Mouse (Mus musculus) limb, embryonic 14.5 days (tissue): ENCODE measurements around the gene Cul4a. TPM values are rescaled to one million over a fixed set of nuclear protein-coding genes. Genes with fewer than 3 reads are reported as not detected.

Experiments used
- ATAC-seq: fragments of 200-750 bp; cut with Nextera tagmentation; 2 replicates; pipeline ENCODE4 v1.8.0; 2017; ENCODE audit warnings: low read depth, moderate number of reproducible peaks, moderate TSS enrichment; ENCODE audit not compliant: low FRiP score
- DNase-seq: peaks from one replicate; pipeline ENCODE4 v3.0.0-alpha.2; 2015; ENCODE audit warnings: low spot score
- H3K27ac ChIP-seq: fragments of 300-500 bp; sonication (generic); replicated peaks from 2 replicates; pipeline ENCODE4 v1.5.1; 2014; ENCODE audit warnings: low read depth, mild to moderate bottlenecking, low read length, moderate library complexity, mixed read lengths
- H3K27me3 ChIP-seq: fragments of 300-500 bp; sonication (generic); 2 replicates; pipeline ENCODE4 v1.6.1; 2014; ENCODE audit warnings: low read length, mixed read lengths; ENCODE audit not compliant: control insufficient read depth, insufficient read depth
- H3K36me3 ChIP-seq: fragments of 300-500 bp; sonication (generic); 2 replicates; pipeline ENCODE4 v1.6.1; 2014; ENCODE audit warnings: mild to moderate bottlenecking, low read length, moderate library complexity, mixed read lengths; ENCODE audit not compliant: control insufficient read depth, insufficient read depth
- H3K4me1 ChIP-seq: fragments of 300-500 bp; sonication (generic); 2 replicates; pipeline ENCODE4 v1.6.1; 2014; ENCODE audit warnings: antibody characterized with exemption, low read length, mixed read lengths; ENCODE audit not compliant: control insufficient read depth, insufficient read depth
- H3K4me2 ChIP-seq: fragments of 300-500 bp; sonication (generic); replicated peaks from 2 replicates; pipeline ENCODE4 v1.6.1; 2014; ENCODE audit warnings: low read depth, mild to moderate bottlenecking, low read length, moderate library complexity; ENCODE audit not compliant: severe bottlenecking
- H3K4me3 ChIP-seq: fragments of 300-500 bp; sonication (generic); replicated peaks from 2 replicates; pipeline ENCODE4 v1.5.1; 2014; ENCODE audit warnings: low read length
- H3K9ac ChIP-seq: fragments of 300-500 bp; sonication (generic); 2 replicates; pipeline ENCODE4 v1.6.1; 2014; ENCODE audit warnings: mild to moderate bottlenecking, low read depth, low read length, moderate library complexity; ENCODE audit not compliant: severe bottlenecking
- H3K9me3 ChIP-seq: fragments of 300-500 bp; sonication (generic); 2 replicates; pipeline ENCODE4 v1.6.1; 2016; ENCODE audit warnings: low read length; ENCODE audit not compliant: control insufficient read depth
- POLR2A ChIP-seq: fragments of 200-500 bp; IDR thresholded peaks from 2 replicates; pipeline ENCODE4 v1.8.0; 2012; ENCODE audit warnings: inconsistent platforms, mild to moderate bottlenecking, moderate library complexity, borderline replicate concordance; ENCODE audit not compliant: insufficient read depth, insufficient read length; ENCODE audit errors: extremely low read depth
- WGBS: fragments of 180-500 bp; shearing (Covaris S2); extraction: QIAGEN DNeasy Blood & Tissue Kit; methylation state at CpG from one replicate; pipeline ENCODE4 v1.1.7; 2014; 5-methylcytosine and 5-hydroxymethylcytosine counted together
- microRNA counts: library from miRNA; unstranded; fragments of <30 nt; microRNA quantifications from one replicate; lab custom pipeline; 2016
- microRNA-seq: library from miRNA; unstranded; fragments of <30 nt; microRNA quantifications from one replicate; pipeline ENCODE4, GENCODE M21; 2016
- polyA plus RNA-seq, 2 experiments: library from polyadenylated mRNA; depleted of rRNA in 1 of 2; stranded (reverse) in 1 of 2; unstranded in 1 of 2; fragments of >200 nt; fragmentation: Nextera tagmentation in 1 of 2; extraction: Ambion mirVana in 1 of 2; gene quantifications; 2 replicates each; pipeline versions ENCODE4 v1.2.1 to v1.2.3; 2012 to 2014

The Cul4a gene
- polyA plus RNA-seq, 2 experiments, result 81.6 to 110 TPM

DNA sequence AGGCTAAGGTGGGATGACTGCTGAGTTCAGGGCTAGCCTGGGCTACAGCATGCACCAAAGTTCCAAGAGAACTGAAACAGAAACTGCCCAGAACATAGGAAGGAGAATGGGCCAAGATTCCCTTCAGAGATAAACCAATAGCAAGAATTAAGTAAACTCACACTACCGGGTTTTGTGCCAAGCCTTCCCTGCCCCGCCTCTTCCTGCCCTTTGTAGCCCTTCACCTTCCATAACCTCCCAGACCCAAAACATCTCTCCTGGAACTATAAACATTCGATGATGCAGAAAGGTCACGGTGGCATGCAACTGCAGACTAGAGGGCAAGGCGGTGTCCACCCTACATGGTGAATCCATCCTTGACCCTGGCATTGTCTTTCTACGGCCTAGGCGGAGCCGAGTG, 84.8 kb downstream of the Cul4a start:
- Histone ChIP-seq H3K4me2 (no peak overlapping the region), H3K27me3 (no peaks in the 10 kb centered on the region), H3K4me3 (no peak overlapping the region), H3K4me1 (no peaks in the 10 kb centered on the region), H3K9me3 (no peaks in the 10 kb centered on the region), H3K27ac (no peak overlapping the region), H3K36me3 (no peaks in the 10 kb centered on the region; the same call in 1 of the 2 replicates), H3K9ac (no peak overlapping the region)
- DNase-seq (no peak), ATAC-seq (no peak)
- no peak for TF ChIP-seq POLR2A
- 88% methylated on average over 8 of the region's 8 CpGs for WGBS

DNA sequence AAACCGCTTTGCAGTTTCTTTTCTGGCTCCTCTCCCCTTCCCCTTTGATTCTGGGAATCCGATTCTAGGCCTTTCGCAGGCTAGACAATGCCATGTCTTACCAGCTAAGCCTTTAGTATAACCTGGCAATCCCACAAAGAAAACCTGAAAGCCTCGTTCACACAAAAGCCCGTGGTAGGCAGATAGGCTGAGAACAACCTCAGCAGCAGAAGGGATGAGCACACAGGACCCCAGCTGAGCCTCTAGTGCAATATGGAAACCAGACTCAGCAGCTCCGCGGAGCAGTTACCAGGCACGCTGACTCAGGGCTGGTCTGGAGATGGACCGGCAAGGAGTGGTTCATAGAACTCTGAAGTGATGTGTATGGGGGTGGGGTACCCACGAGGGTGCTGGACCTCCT, 89.4 kb downstream of the Cul4a start:
- Histone ChIP-seq H3K4me3 (no peak overlapping the region), H3K4me2 (no peak overlapping the region; the same call in 1 of the 2 replicates), H3K9me3 (no peaks in the 10 kb centered on the region), H3K27me3 (no peaks in the 10 kb centered on the region), H3K27ac (peak overlapping the region; percentile 59), H3K9ac (no peak overlapping the region; the same call in 1 of the 2 replicates), H3K4me1 (no peaks in the 10 kb centered on the region), H3K36me3 (no peaks in the 10 kb centered on the region)
- no peak for TF ChIP-seq POLR2A
- WGBS, result 34% methylated on average over 10 of the region's 10 CpGs
- DNase-seq (no peak), ATAC-seq (no peak)

DNA sequence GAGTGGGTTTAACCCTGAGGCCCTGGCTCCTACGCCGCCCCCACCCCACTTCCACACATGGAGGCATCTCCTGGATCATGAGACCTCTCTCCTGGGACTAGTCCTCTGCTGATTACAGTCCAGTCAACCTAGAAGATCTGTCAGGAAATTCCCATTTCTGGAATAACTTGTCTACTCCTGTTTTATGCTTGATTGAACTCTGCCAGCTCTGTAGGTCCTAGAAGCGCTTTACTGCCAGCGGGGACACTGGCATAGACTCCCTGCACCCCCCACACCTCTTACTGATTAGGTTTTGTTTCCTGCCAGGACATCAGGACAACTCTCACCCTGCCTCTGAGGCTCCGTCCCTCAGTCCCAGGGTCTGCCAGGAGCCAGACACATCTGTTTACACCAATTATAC, 92.1 kb downstream of the Cul4a start:
- WGBS, result 82% methylated on average over 5 of the region's 5 CpGs
- Histone ChIP-seq H3K27ac (no peak overlapping the region), H3K27me3 (peaks cover 16% of the 10 kb centered on the region), H3K9me3 (no peaks in the 10 kb centered on the region), H3K4me3 (no peak overlapping the region), H3K9ac (no peak overlapping the region), H3K4me2 (no peak overlapping the region), H3K4me1 (0 out of 2 replicates have a peak, but pooled peaks cover 6% of the 10 kb centered on the region), H3K36me3 (no peaks in the 10 kb centered on the region)
- DNase-seq (no peak), ATAC-seq (no peak)
- no peak for TF ChIP-seq POLR2A

MicroRNA genes within 50 kb of the gene (microRNA counts, 519-probe panel; counts per million panel counts)
- microRNA mmu-miR-1968 (lab: Ali Mortazavi, UCI), result 2,217 counts per million, percentile 36 among the panel's probes with 10 or more counts

Small RNAs within 50 kb of the gene (microRNA-seq; reads per million reads assigned to microRNA genes)
- gene Mir1968 (3.9 reads per million, percentile 10 among the genes with 10 or more reads in this experiment), gene Mir7065 (not detected)

Other genes with a start within 250 kb of the Cul4a start
- gene Mcf2l, start 231.8 kb upstream of the Cul4a start, polyA plus RNA-seq (2012; rRNA removed), result 14.2 and 14.9 TPM in 2 replicates
- 11.5 and 15.1 TPM in 2 replicates for gene Mcf2l, start 231.8 kb upstream of the Cul4a start, polyA plus RNA-seq (2014; fragmentation: Nextera tagmentation; extraction: Ambion mirVana)
- 0.08 and 0.10 TPM in 2 replicates for gene F7, start 79.6 kb upstream of the Cul4a start, polyA plus RNA-seq (2012; rRNA removed)
- gene F7, start 79.6 kb upstream of the Cul4a start, polyA plus RNA-seq (2014; fragmentation: Nextera tagmentation; extraction: Ambion mirVana), result not detected in 2 replicates
- 0.19 and 0.28 TPM in 2 replicates for gene F10, start 68.3 kb upstream of the Cul4a start, polyA plus RNA-seq (2012; rRNA removed)
- gene F10, start 68.3 kb upstream of the Cul4a start, polyA plus RNA-seq (2014; fragmentation: Nextera tagmentation; extraction: Ambion mirVana), result 0.22 and 0.26 TPM in 2 replicates
- gene Proz, start 44.7 kb upstream of the Cul4a start, polyA plus RNA-seq (2012; rRNA removed), result 0.04 and 0.06 TPM in 2 replicates
- gene Proz, start 44.7 kb upstream of the Cul4a start, polyA plus RNA-seq (2014; fragmentation: Nextera tagmentation; extraction: Ambion mirVana), result 0.18 and 0.39 TPM in 2 replicates
- gene Pcid2, start 162 bp upstream of the Cul4a start, polyA plus RNA-seq (2012; rRNA removed), result 35.9 and 40.7 TPM in 2 replicates
- 34.8 and 39.2 TPM in 2 replicates for gene Pcid2, start 162 bp upstream of the Cul4a start, polyA plus RNA-seq (2014; fragmentation: Nextera tagmentation; extraction: Ambion mirVana)
- 300 and 327 TPM in 2 replicates for gene Lamp1, start 53.5 kb downstream of the Cul4a start, polyA plus RNA-seq (2012; rRNA removed)
- gene Lamp1, start 53.5 kb downstream of the Cul4a start, polyA plus RNA-seq (2014; fragmentation: Nextera tagmentation; extraction: Ambion mirVana), result 335 and 337 TPM in 2 replicates
- gene Grtp1, start 95.0 kb downstream of the Cul4a start, polyA plus RNA-seq (2012; rRNA removed), result 9.5 and 11.3 TPM in 2 replicates
- gene Grtp1, start 95.0 kb downstream of the Cul4a start, polyA plus RNA-seq (2014; fragmentation: Nextera tagmentation; extraction: Ambion mirVana), result 15.7 and 16.0 TPM in 2 replicates
- gene Adprhl1, start 148.5 kb downstream of the Cul4a start, polyA plus RNA-seq (2012; rRNA removed), result 3.2 and 4.1 TPM in 2 replicates
- gene Adprhl1, start 148.5 kb downstream of the Cul4a start, polyA plus RNA-seq (2014; fragmentation: Nextera tagmentation; extraction: Ambion mirVana), result 4.3 and 5.0 TPM in 2 replicates
- 32.5 and 35.6 TPM in 2 replicates for gene Dcun1d2, start 182.5 kb downstream of the Cul4a start, polyA plus RNA-seq (2012; rRNA removed)
- 30.5 and 32.6 TPM in 2 replicates for gene Dcun1d2, start 182.5 kb downstream of the Cul4a start, polyA plus RNA-seq (2014; fragmentation: Nextera tagmentation; extraction: Ambion mirVana)
- gene Tmco3, start 182.6 kb downstream of the Cul4a start, polyA plus RNA-seq (2012; rRNA removed), result 39.4 and 43.6 TPM in 2 replicates
- gene Tmco3, start 182.6 kb downstream of the Cul4a start, polyA plus RNA-seq (2014; fragmentation: Nextera tagmentation; extraction: Ambion mirVana), result 47.0 and 50.6 TPM in 2 replicates
- gene Tfdp1, start 233.1 kb downstream of the Cul4a start, polyA plus RNA-seq (2012; rRNA removed), result 225 and 230 TPM in 2 replicates
- gene Tfdp1, start 233.1 kb downstream of the Cul4a start, polyA plus RNA-seq (2014; fragmentation: Nextera tagmentation; extraction: Ambion mirVana), result 162 TPM in 2 replicates